Mouse (Mus musculus) frontal cortex, postnatal 36 days (tissue): ENCODE data around the gene Scin.

Source experiments
- DNase-seq, 2 experiments: peaks; one replicate each; pipeline ENCODE4 v3.0.0; 2022; ENCODE audit warnings: low spot score in 2 of 2

Scin gene

DNA sequence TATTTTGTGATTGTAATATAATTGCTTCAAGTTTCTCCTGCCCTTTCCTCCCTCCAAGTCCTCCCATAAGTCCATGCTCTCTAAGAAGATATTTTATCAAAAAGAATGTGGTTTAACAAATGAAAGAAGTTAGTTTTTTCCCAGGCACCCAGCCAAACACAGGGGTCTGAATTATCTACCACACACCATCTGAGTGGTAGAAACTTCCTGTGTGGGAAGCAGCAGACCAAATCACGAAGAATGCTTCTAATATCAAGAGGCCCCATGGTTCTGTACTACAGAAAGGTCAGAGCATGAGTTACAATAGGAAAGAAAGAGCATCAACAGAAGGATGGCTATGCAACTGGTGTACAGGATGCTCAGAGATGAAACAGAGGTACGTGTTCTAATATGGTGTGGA is 25.9 kb downstream of the Scin start:
- no peak for DNase-seq

GRCm38 (mm10) chr12:40106874-40107273 is 27.2 kb downstream of the Scin start:
- no peak for DNase-seq

- no peak for DNase-seq
Observed at GRCm38 (mm10) chr12:40104750-40105149, 29.3 kb downstream of the Scin start.

DNA sequence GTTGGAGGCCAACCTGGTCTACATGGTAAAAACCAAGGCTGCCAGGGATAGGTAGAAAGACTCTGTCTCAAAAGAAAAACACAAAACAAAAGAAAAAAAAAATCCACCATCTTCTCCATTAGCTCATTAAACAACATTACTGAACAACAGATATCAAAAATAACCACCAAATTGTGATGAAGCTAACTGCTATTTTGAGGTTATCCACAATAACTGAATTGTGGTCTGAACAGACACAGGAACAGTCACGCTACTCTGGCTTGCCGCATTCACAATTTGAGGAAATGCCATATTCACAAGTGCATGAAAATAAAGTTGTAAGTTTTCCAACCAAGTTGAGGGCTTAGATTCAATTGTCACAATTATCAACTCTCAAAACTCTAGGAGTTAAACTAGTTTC is 31.7 kb downstream of the Scin start:
- DNase-seq: no peak

GRCm38 (mm10) chr12:40099407-40099806 is 34.6 kb downstream of the Scin start:
- DNase-seq: no peak

DNA sequence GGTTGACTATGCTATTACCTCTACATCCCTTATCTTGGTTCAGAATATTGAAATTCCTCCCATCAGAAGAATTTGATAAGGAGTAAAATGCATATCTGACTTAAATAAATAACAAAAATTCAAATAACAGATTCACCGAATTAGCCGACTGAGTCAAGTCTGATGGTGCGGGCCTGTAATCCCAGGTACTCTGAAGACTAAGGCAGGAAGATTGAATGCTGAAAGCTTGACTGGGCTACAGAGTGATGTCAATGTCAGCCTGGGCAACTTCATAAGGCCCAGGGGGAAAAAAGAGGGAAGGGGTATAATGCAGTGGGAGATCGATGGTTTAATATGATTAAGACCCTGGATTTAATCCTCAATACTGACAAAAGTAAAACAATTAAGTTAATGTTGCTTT is 36.6 kb downstream of the Scin start:
- no peak for DNase-seq

GRCm38 (mm10) chr12:40097023-40097422 is 37.0 kb downstream of the Scin start:
- no peak for DNase-seq

DNA sequence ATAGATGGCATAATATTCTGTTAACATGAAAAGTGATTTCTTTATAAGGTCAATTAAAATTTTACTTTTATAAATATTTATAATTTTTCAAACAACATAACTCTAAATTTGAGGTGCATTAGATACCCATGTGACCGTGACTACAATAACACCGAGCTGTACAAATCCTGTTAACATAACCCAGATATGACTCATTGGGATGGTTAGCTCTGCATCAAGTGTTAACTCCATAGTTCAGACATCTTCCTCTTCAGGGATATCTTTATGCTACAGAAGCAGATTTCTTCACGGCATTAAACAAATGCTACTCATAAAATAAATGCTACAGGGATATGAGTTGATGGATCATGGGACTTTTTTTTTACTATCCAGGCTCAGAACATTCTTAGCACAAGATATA is 37.6 kb downstream of the Scin start:
- DNase-seq: no peak

GRCm38 (mm10) chr12:40090017-40090416 is 44.0 kb downstream of the Scin start:
- DNase-seq: no peak

DNA sequence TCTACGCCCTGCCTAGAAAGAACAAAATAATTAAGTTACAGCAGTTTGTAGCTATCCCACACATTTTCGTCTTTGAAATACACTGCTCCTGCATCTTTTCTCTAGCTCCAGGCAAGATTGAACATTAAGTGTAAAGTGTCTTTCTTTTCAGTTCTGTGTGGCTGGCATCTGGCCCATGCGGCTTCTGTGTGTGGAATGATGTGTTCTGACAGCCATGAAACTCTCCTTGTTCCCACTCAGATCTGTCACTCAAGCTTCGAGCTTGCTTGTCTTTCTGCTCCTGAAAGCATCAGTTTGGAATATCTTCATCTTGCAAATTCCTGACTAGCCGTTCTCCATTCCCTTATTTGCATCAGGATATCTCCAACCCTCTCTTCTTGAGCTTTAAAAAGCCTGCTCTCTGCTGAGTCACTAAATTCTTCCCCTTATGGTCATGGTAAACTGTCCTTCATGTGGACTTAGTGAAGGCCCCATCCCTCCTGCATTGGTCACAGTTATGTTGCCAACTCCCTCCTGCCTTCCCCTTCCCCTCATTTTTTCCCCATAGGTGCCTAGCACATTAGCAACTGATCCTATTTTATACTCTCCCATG is 48.2 kb downstream of the Scin start:
- peak; percentile 28 for DNase-seq

DNA sequence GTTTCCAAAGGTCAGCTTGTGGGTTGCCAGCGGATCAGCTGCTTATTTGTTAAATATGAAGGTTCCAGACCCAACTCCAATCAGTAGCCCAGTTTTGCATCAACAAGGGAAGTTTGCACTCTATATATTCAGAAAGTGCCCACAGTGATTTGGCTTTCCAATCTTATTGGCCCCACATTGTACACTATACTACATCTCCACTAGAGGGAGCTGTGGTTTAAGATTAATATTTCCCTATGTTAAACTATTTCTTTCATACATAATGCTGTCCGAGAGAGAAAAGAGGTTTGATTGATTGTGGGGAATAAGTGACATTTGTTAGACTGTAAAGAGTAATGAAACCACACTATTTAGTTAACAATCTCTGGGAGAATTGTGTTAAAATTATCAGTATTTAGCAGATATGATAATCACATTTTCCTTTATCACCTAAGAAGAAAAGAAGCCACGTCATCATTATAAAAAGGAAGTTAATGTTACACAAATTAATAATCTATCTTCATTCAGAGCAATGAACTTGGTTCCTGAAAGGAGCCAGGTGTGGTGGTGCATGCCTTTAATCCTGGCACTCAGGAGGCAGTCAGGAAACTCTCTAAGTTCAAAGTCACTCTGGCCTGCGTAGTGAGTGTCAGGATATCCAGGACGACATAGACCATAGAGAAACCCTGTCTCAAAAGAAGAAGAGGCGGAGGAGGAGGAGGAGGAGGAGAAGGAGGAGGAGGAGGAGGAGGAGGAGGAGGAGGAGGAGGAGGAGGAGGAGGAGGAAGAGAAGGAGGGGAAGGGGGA is 51.4 kb downstream of the Scin start:
- DNase-seq: no peak

- no peak for DNase-seq
Observed at GRCm38 (mm10) chr12:40082048-40082447, 52.0 kb downstream of the Scin start.

GRCm38 (mm10) chr12:40073660-40074059 is 60.4 kb downstream of the Scin start:
- no peak for DNase-seq

DNA sequence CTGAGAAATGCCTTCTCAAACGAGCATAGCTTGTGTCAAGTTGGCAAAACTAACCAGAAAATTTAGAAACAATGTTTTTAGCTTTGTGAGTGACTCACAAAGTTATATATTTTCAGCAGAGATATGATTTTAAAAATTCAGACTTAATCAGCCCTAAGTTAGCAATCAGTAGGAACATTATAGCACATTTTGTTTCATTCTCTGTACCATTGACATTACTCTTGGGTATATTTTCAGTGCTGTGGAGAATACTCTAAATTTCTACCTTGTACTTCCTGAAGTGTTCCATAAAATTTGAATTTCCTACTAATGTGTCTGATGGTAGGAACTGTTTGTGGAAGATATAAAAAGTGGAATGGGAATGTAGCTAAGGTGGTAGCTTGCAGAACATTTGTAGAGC is 87.0 kb downstream of the Scin start:
- no peak for DNase-seq

DNA sequence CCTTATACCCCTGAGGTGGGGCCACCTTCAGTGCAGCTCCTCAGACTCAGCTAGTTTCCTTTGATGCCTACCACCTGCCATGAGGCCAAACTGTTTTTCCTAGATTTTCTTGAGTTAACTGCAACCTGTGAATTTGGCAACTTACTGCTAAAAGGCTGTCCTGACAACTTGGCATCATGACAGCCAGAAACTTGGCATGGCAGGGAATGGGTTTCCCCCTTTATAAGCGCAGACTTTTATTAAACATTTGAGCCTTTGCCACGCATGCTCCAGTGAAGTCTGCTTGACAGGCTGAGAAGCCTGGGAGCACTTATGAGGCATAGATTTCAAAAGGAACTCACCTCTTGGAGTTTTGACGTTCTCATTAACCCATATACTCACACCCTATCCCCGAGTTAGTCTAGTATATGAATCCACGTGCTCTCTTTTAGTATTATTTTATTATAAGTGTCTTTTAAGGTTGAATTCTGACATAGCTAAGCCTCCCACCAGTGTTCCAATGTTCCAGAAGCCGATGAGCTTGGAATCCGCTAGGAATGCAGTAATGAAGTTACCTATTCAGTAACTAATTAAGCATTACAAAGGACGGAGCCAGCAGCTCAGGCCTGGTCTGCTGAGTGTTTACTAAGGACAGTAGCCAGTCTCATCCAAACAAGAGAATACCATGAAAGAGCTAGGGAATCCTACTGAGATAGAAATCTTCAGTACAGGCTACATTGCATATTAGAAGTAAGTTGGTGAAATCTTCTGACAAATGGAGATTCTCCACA is 90.0 kb downstream of the Scin start:
- DNase-seq: no peak

DNA sequence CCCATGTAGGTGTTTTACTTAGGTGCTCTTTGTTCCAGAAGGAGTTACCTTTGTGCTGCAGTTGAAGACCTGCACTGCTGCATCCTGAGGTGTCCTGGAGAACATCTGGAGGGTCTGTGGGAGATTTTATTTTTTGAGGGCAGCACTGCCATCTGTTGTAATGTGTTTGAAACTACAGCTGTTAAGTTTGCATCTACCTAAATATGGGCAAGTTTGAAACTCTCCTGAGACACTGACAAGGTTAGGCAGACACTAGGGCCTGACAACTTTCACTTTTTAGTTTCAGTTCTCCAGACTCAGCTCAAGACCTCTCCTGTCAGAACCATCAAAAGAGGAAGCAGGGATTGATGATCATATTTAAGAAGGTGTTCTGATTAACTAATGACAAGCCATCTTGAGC is 94.0 kb downstream of the Scin start:
- DNase-seq: peak; percentile 14 to 27

DNA sequence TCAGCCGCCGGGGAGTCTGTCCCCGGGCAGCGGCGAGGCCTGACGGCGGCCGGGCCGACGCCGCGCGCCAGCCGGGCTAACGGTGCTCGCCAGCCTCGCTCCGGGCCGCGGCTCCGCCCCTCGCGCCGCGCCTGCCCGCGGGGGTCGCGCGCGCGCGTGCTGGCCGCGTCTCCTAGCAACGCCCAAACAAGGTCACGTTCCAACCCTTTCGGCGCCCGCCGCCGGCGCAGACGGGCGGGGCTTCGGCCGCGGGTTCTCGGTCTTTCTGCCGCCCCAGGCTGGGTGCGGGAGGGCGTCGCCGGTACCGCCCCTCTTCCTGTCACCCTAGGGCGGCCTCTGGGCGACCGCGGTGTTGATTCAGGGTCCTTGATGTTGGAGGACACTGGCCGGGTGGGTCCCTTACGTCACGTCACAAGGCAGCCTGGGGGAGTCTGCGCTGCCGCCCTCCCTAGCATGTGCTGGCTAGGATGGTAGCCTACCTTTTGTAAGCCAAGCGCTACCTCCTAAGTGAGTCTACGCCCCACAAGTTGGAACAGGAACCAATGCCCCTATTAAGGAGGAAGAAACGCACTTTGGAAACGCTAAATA is 96.1 kb downstream of the Scin start, which contains the start of gene Arl4a:
Gene Arl4a (minus strand): TSS at position 150 of the 588 bp plus-strand sequence.
- DNase-seq: peak; percentile 85 to 92

GRCm38 (mm10) chr12:40037226-40037813 is 96.7 kb downstream of the Scin start:
- DNase-seq: peak; percentile 98

GRCm38 (mm10) chr12:40036666-40037065 is 97.4 kb downstream of the Scin start:
- peak in 1 of 2 experiments; percentile 6 for DNase-seq

- DNase-seq: no peak
Observed at GRCm38 (mm10) chr12:40035506-40035905, 98.5 kb downstream of the Scin start.

GRCm38 (mm10) chr12:40029201-40029600 is 104.8 kb downstream of the Scin start:
- no peak for DNase-seq

- DNase-seq: no peak
Observed at GRCm38 (mm10) chr12:40027846-40028245, 106.2 kb downstream of the Scin start.
